8 mouse cellular contexts compared by ENCODE assay signal in genomic region chr1:64288812-64289447, GRCm38 (mm10).
DNase-seq lines count a peak whose midpoint lies in the region; ATAC-seq lines count a peak whose summit lies in the region.
"Had no signal": no experiment of that assay in that cellular context is flagged by ENCODE, and none has a peak within 500 bp of the region (broad histone marks: within the 10 kb centered on the region; RNA-seq: fewer than 3 reads in every experiment).

No protein-coding gene starts in this region.

- peak overlapping the region; percentile 14; the same call in 1 of the 2 replicates for H3K4me3 ChIP-seq in kidney, embryonic 14.5 days (ENCODE audit: low read length)
- H3K4me3 ChIP-seq: megakaryocyte, embryonic 14.5 days had no signal

- no peaks in the 10 kb centered on the region for H3K27me3 ChIP-seq in kidney, embryonic 14.5 days (ENCODE audit: control insufficient read depth, insufficient read depth, low read length)

- 0 out of 2 replicates have a peak, but pooled peaks cover 4% of the 10 kb centered on the region for H3K4me1 ChIP-seq in kidney, embryonic 14.5 days (ENCODE audit: control insufficient read depth, insufficient read depth, low read length)

- ATAC-seq in kidney, embryonic 14.5 days (ENCODE audit: low FRiP score, low TSS enrichment), result peak; percentile 93

- H3K9ac ChIP-seq in kidney, embryonic 14.5 days (ENCODE audit: low read depth, low read length), result no peak overlapping the region

- H3K36me3 ChIP-seq in kidney, embryonic 14.5 days (ENCODE audit: control insufficient read depth, insufficient read depth, low read length), result no peaks in the 10 kb centered on the region

- WGBS in kidney, embryonic 14.5 days, result 14% methylated on average over 12 of the region's 12 CpGs

- no peaks in the 10 kb centered on the region for H3K9me3 ChIP-seq in kidney, embryonic 14.5 days (ENCODE audit: control insufficient read depth, low read length)
- H3K9me3 ChIP-seq: megakaryocyte, embryonic 14.5 days had no signal

- DNase-seq in kidney, adult 9 months, result no peak
- DNase-seq in brain, adult 2 months (ENCODE audit: low read depth, low spot score), result peak; percentile 61
- DNase-seq in cerebellum, postnatal 36 days, result peak; percentile 22 to 23
- DNase-seq in layer of hippocampus, postnatal 36 days, result peak; percentile 22 to 29
- DNase-seq in adipocyte (ENCODE audit: low spot score), result no peak
- DNase-seq in thymus, postnatal 36 days, result no peak

- peak overlapping the region; percentile 36 for H3K4me2 ChIP-seq in kidney, embryonic 14.5 days (replicated peaks; ENCODE audit: low read depth, low read length)

- no peak overlapping the region for H3K27ac ChIP-seq in kidney, embryonic 14.5 days (ENCODE audit: low read depth, low read length)

Comparison
In these comparisons a context has a peak if more than half of its experiments do, and no peak if none do; other contexts are left out.
1. DNase-seq: peak in brain, adult 2 months (single experiment), cerebellum, postnatal 36 days (2 of 2) and layer of hippocampus, postnatal 36 days (2 of 2); none in kidney, adult 9 months (single experiment), adipocyte (single experiment) and thymus, postnatal 36 days (0 of 2).